Mouse (Mus musculus) CH12.LX (cell line): ENCODE results near the gene Phpt1. TPM values are rescaled to one million over a fixed set of nuclear protein-coding genes. Genes with fewer than 3 reads are reported as not detected.

Experiments used
- DNase-seq: peaks from one replicate; pipeline ENCODE4 v3.0.0-alpha.2; 2013; ENCODE audit errors: extremely low read depth
- H3K27ac ChIP-seq: 2 replicates; pipeline ENCODE4 v1.5.1; 2012; ENCODE audit warnings: low read depth, mild to moderate bottlenecking, control low read depth, moderate library complexity; ENCODE audit not compliant: insufficient read depth
- H3K27me3 ChIP-seq: replicated peaks from 2 replicates; pipeline ENCODE3; 2012; ENCODE audit warnings: inconsistent platforms
- H3K36me3 ChIP-seq, 2 experiments: replicated peaks in 1 of 2; 2 replicates each; pipeline versions ENCODE3 to v1.6.1; 2012; ENCODE audit warnings: inconsistent platforms in 1 of 2, low read length in 1 of 2, mild to moderate bottlenecking in 1 of 2, mixed read lengths in 1 of 2, moderate library complexity in 1 of 2; ENCODE audit not compliant: control insufficient read depth in 1 of 2, insufficient read depth in 1 of 2
- H3K4me1 ChIP-seq, 2 experiments: 2 replicates each; pipeline ENCODE4 v1.6.1; 2012; ENCODE audit warnings: inconsistent platforms in 1 of 2, moderate library complexity in 1 of 2; ENCODE audit not compliant: insufficient read depth in 2 of 2, control insufficient read depth in 1 of 2
- H3K4me2 ChIP-seq: 2 replicates; pipeline ENCODE4 v1.6.1; 2012; ENCODE audit warnings: low read depth, mild to moderate bottlenecking, control low read depth; ENCODE audit not compliant: poor library complexity, insufficient read depth, severe bottlenecking
- H3K4me3 ChIP-seq, 3 experiments: fragments of 150-350 bp in 1 of 3; sonication (generic) in 1 of 3; replicated peaks in 1 of 3; 2 replicates each; pipeline versions ENCODE3 to v1.5.1; 2011 to 2012; ENCODE audit warnings: low read depth in 2 of 3, low read length in 2 of 3, mild to moderate bottlenecking in 2 of 3, moderate library complexity in 2 of 3, control low read depth in 1 of 3, improper control_type of control experiment in 1 of 3, inconsistent platforms in 1 of 3, mixed read lengths in 1 of 3; ENCODE audit not compliant: poor library complexity in 1 of 3
- H3K79me2 ChIP-seq: replicated peaks from 2 replicates; pipeline ENCODE4 v1.6.1; 2012; ENCODE audit warnings: mild to moderate bottlenecking, moderate library complexity; ENCODE audit not compliant: control insufficient read depth, poor library complexity, insufficient read depth, severe bottlenecking; ENCODE audit errors: extremely low read depth
- H3K9ac ChIP-seq: 2 replicates; pipeline ENCODE4 v1.6.1; 2012; ENCODE audit warnings: low read depth, mild to moderate bottlenecking, control low read depth, moderate library complexity; ENCODE audit not compliant: insufficient read depth
- H3K9me3 ChIP-seq: replicated peaks from 2 replicates; pipeline ENCODE3; 2012; ENCODE audit warnings: low read length, inconsistent platforms, mixed read lengths
- CHD1 ChIP-seq: IDR thresholded peaks from 2 replicates; pipeline ENCODE4 v1.6.1; 2012; ENCODE audit warnings: low read depth, low read length, improper control_type of control experiment, inconsistent platforms
- CHD2 ChIP-seq: IDR thresholded peaks from 2 replicates; pipeline ENCODE4 v1.6.1; 2011; ENCODE audit warnings: low read length, improper control_type of control experiment
- CTCF ChIP-seq, 2 experiments: IDR thresholded peaks in 1 of 2; conservative IDR thresholded peaks in 1 of 2; 2 replicates each; pipeline ENCODE4 v1.5.1; 2011 to 2012; ENCODE audit warnings: low read depth in 2 of 2, low read length in 2 of 2, improper control_type of control experiment in 1 of 2, inconsistent platforms in 1 of 2, mild to moderate bottlenecking in 1 of 2, moderate library complexity in 1 of 2
- E2F4 ChIP-seq: IDR thresholded peaks from 2 replicates; pipeline ENCODE4 v1.6.1; 2011; ENCODE audit warnings: low read depth, low read length, improper control_type of control experiment; ENCODE audit not compliant: insufficient replicate concordance
- ELF1 ChIP-seq: IDR thresholded peaks from 2 replicates; pipeline ENCODE4 v1.6.1; 2014; ENCODE audit warnings: low read depth, mild to moderate bottlenecking, inconsistent platforms, low read length, improper control_type of control experiment
- EP300 ChIP-seq: IDR thresholded peaks from 2 replicates; pipeline ENCODE4 v1.6.1; 2011; ENCODE audit warnings: low read length, improper control_type of control experiment
- ETS1 ChIP-seq: conservative IDR thresholded peaks from 2 replicates; pipeline ENCODE4 v1.6.1; 2012; ENCODE audit warnings: low read depth, mild to moderate bottlenecking, inconsistent platforms, low read length, improper control_type of control experiment, moderate library complexity
- HCFC1 ChIP-seq: IDR thresholded peaks from 2 replicates; pipeline ENCODE4 v1.6.1; 2012; ENCODE audit warnings: low read depth, mild to moderate bottlenecking, inconsistent platforms, low read length, improper control_type of control experiment
- JUN ChIP-seq: IDR thresholded peaks from 2 replicates; pipeline ENCODE4 v1.6.1; 2011; ENCODE audit warnings: low read depth, mild to moderate bottlenecking, low read length, improper control_type of control experiment, moderate library complexity; ENCODE audit not compliant: insufficient read depth
- JUND ChIP-seq: conservative IDR thresholded peaks from 2 replicates; pipeline ENCODE4 v1.6.1; 2011; ENCODE audit warnings: low read depth, low read length, improper control_type of control experiment
- KAT2A ChIP-seq: IDR thresholded peaks from 2 replicates; pipeline ENCODE4 v1.6.1; 2012; ENCODE audit warnings: low read length, improper control_type of control experiment, inconsistent platforms; ENCODE audit not compliant: insufficient replicate concordance
- MAX ChIP-seq: IDR thresholded peaks from 2 replicates; pipeline ENCODE4 v1.6.1; 2011; ENCODE audit warnings: low read length, improper control_type of control experiment
- MAZ ChIP-seq: IDR thresholded peaks from 2 replicates; pipeline ENCODE4 v1.6.1; 2012; ENCODE audit warnings: low read depth, mild to moderate bottlenecking, inconsistent platforms, low read length, improper control_type of control experiment, moderate library complexity
- MEF2A ChIP-seq: IDR thresholded peaks from 2 replicates; pipeline ENCODE4 v1.6.1; 2014; ENCODE audit warnings: low read depth, mild to moderate bottlenecking, inconsistent platforms, low read length, improper control_type of control experiment, borderline replicate concordance
- MXI1 ChIP-seq: IDR thresholded peaks from 2 replicates; pipeline ENCODE4 v1.6.1; 2011; ENCODE audit warnings: mild to moderate bottlenecking, low read depth, low read length, improper control_type of control experiment
- MYC ChIP-seq: IDR thresholded peaks from 2 replicates; pipeline ENCODE4 v1.6.1; 2011; ENCODE audit warnings: low read depth, mild to moderate bottlenecking, improper control_type of control experiment, low read length
- NELFE ChIP-seq: IDR thresholded peaks from 2 replicates; pipeline ENCODE4 v1.6.1; 2011; ENCODE audit warnings: low read depth, low read length, improper control_type of control experiment
- NRF1 ChIP-seq: IDR thresholded peaks from 2 replicates; pipeline ENCODE4 v1.6.1; 2014; ENCODE audit warnings: low read depth, mild to moderate bottlenecking, inconsistent platforms, low read length, improper control_type of control experiment, moderate library complexity
- POLR2AphosphoS2 ChIP-seq: IDR thresholded peaks from 2 replicates; pipeline ENCODE4 v1.6.1; 2011; ENCODE audit warnings: low read depth, low read length, improper control_type of control experiment
- SMC3 ChIP-seq: IDR thresholded peaks from 2 replicates; pipeline ENCODE4 v1.6.1; 2011; ENCODE audit warnings: low read depth, low read length, improper control_type of control experiment
- TBP ChIP-seq: conservative IDR thresholded peaks from 2 replicates; pipeline ENCODE4 v1.6.1; 2011; ENCODE audit warnings: low read depth, low read length, improper control_type of control experiment
- UBTF ChIP-seq: IDR thresholded peaks from 2 replicates; pipeline ENCODE4 v1.6.1; 2012; ENCODE audit warnings: low read depth, mild to moderate bottlenecking, inconsistent platforms, low read length, improper control_type of control experiment, moderate library complexity
- USF1 ChIP-seq: IDR thresholded peaks from 2 replicates; pipeline ENCODE4 v1.6.1; 2014; ENCODE audit warnings: low read depth, mild to moderate bottlenecking, inconsistent platforms, low read length, improper control_type of control experiment
- USF2 ChIP-seq: conservative IDR thresholded peaks from 2 replicates; pipeline ENCODE4 v1.6.1; 2011; ENCODE audit warnings: low read depth, low read length, improper control_type of control experiment
- ZC3H11A ChIP-seq: IDR thresholded peaks from 2 replicates; pipeline ENCODE4 v1.6.1; 2012; ENCODE audit warnings: low read depth, mild to moderate bottlenecking, inconsistent platforms, low read length, improper control_type of control experiment
- ZKSCAN1 ChIP-seq: IDR thresholded peaks from 2 replicates; pipeline ENCODE4 v1.6.1; 2012; ENCODE audit warnings: low read depth, inconsistent platforms, low read length, improper control_type of control experiment, borderline replicate concordance
- ZMIZ1 ChIP-seq: IDR thresholded peaks from 2 replicates; pipeline ENCODE4 v1.6.1; 2012; ENCODE audit warnings: low read depth, mild to moderate bottlenecking, inconsistent platforms, low read length, improper control_type of control experiment
- ZNF384 ChIP-seq: IDR thresholded peaks from 2 replicates; pipeline ENCODE4 v1.6.1; 2012; ENCODE audit warnings: low read depth, low read length, improper control_type of control experiment, inconsistent platforms
- dilution Hi-C: fragments of 300-500 bp; cut with MboI; formaldehyde crosslinking; loops from 2 replicates; pipeline ENCODE4 v1.14.3; 2020; ENCODE audit warnings: low sequenced_read_pairs; ENCODE audit not compliant: extremely low pct_unique_long_range_greater_than_20kb, extremely low pct_ligation_motif_present
- in situ Hi-C: fragments of 300-500 bp; cut with MboI; formaldehyde crosslinking; loops from 3 replicates; pipeline ENCODE4 v1.14.3; 2019; ENCODE audit warnings: low sequenced_read_pairs, low pct_ligation_motif_present, low pct_unique_long_range_greater_than_20kb, mixed read lengths
- polyA plus RNA-seq: library from polyadenylated mRNA; unstranded; fragments of >175 nt; gene quantifications from 2 replicates; pipeline ENCODE4 v1.2.1, GENCODE M21; 2012; ENCODE audit warnings: low read depth; ENCODE audit not compliant: insufficient read length
- total RNA-seq, 2 experiments: library from RNA; depleted of rRNA; stranded (reverse); fragments of 300-350 nt in 1 of 2; fragments of >200 nt in 1 of 2; gene quantifications; 2 replicates each; pipeline ENCODE4 v1.2.3; 2012 to 2014

Gene Phpt1
- total and polyA plus RNA-seq, 3 experiments = 37.9 to 66.9 (median 46.6) TPM

- TF ChIP-seq MEF2A (peak; percentile 56; the same call in 1 of the 2 replicates), JUND (no peak), NRF1 (peak; percentile 51), ETS1 (peak; percentile 23; the same call in 1 of the 2 replicates), ZC3H11A (no peak), CTCF (conservative IDR thresholded peaks at IDR 0.05 in 1 of 2, IDR thresholded peaks at IDR 0.05 in 1 of 2; ENCODE audit: low read depth in 2 of 2, low read length in 2 of 2) (no peak), TBP (0 out of 2 replicates have a peak, but pooled peaks have one; percentile 39), SMC3 (no peak), UBTF (no peak), MAZ (peak; percentile 71), HCFC1 (peak; percentile 67), CHD2 (0 out of 2 replicates have a peak, but pooled peaks have one; percentile 34), E2F4 (no peak), NELFE (peak; percentile 96), USF2 (no peak), MYC (no peak), USF1 (no peak), CHD1 (0 out of 2 replicates have a peak, but pooled peaks have one; percentile 18), MXI1 (peak; percentile 90)
Observed at GRCm38 (mm10) chr2:25557221-25557963, 17.6 kb downstream of the Phpt1 start, which contains the start of gene Edf1 (continued).

DNA sequence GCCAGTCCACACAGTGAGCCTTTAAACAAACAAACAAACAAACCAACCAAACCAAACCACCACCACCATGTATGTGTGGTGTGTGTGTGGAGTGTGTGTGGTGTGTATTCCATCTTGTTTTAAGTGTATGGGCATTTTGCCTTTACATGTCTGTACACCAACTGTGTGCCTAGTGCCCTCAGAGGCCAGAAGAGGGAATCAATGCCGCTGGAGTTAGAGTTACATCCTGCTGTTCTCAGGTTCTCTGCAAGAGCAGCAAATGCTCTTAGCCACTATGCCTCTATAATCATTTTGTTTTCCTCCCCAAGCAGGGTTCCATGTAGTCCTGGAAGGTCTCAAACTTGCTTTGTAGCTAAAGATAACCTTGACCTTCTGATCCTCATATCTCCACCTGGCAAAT, 18.7 kb downstream of the Phpt1 start:
- Histone ChIP-seq H3K9ac (peak overlapping the region; percentile 97; the same call in 1 of the 2 replicates), H3K4me2 (no peak overlapping the region), H3K36me3 (peaks cover 17 to 22% of the 10 kb centered on the region in 2 experiments), H3K4me3 (no peak overlapping the region), H3K27ac (no peak overlapping the region), H3K9me3 (no peaks in the 10 kb centered on the region), H3K4me1 (peaks cover 17 to 39% of the 10 kb centered on the region in 2 experiments), H3K79me2 (peaks cover 25% of the 10 kb centered on the region), H3K27me3 (no peaks in the 10 kb centered on the region)
- TF ChIP-seq USF1 = no peak
- no peak for TF ChIP-seq MEF2A
- no peak for TF ChIP-seq ETS1
- TF ChIP-seq JUN = no peak
- no peak for TF ChIP-seq ZKSCAN1
- no peak for TF ChIP-seq MYC
- TF ChIP-seq KAT2A = no peak
- TF ChIP-seq ZNF384 = no peak
- TF ChIP-seq EP300 = no peak
- no peak for TF ChIP-seq HCFC1
- TF ChIP-seq NELFE = no peak
- TF ChIP-seq ELF1 = no peak
- no peak for TF ChIP-seq MAX
- no peak for TF ChIP-seq ZMIZ1
- TF ChIP-seq UBTF = no peak
- no peak for TF ChIP-seq POLR2AphosphoS2
- in situ Hi-C loops = loop anchor here (10.0 kb wide), 1 partner anchor 131 kb away; the partner anchor contains the start of genes Abca2 and Fut7
- dilution Hi-C loops = no loop called here
- DNase-seq = no peak
